Mouse (Mus musculus): ENCODE measurements at regions not wholly inside any gene's neighbourhood (a gene's known extent, or its start where the extent isn't known, plus 50 kb on each side); places are given as distances from the start of the nearest gene placed in this dataset.

DNA sequence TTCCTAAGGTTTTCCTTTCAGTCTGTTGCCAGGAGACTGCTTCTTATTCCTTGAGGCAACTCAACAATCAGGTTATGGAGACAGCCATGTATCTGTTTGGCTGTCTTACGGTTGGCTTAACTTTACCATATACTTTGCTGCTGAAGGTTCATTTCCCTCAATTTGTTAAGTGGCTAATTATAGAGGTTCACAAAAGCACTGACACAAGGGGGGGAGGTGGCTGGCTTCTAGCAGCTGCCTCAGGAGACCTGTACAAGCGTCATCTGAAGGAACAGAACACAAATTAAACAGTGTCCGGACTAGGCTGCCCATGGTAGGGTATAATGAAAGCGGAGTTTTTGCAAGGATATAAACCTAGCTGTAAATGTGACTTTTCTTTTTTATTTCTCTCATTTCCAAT lies 305.0 kb upstream of the Rnf219 start:
- TF ChIP-seq CTCF (IDR thresholded peaks at IDR 0.05; ENCODE audit: low read depth, low read length) (no peak), POLR2A (IDR thresholded peaks at IDR 0.05; ENCODE audit: insufficient read depth, low read length) (no peak)
